Mouse (Mus musculus): ENCODE measurements at regions not wholly inside any gene's neighbourhood (a gene's known extent, or its start where the extent isn't known, plus 50 kb on each side); places are given as distances from the start of the nearest gene placed in this dataset.

GRCm38 (mm10) chr14:46202818-46203217 lies 176.4 kb upstream of the Gm15217 start:
- TF ChIP-seq CTCF (IDR thresholded peaks at IDR 0.05; ENCODE audit: borderline replicate concordance, insufficient read depth, low read length) (no peak), POLR2A (IDR thresholded peaks at IDR 0.05; ENCODE audit: low read depth, low read length) (no peak)
